Mouse (Mus musculus) ovary, adult 18-20 months (tissue): ENCODE data around the gene Rps18.
"Not testable (repeated sequence)": the region's sequence is repeated elsewhere in the genome, so short reads cannot be mapped to it uniquely, and the experiment has no call there.

Experiments
- DNase-seq: peaks from one replicate; pipeline ENCODE4 v3.0.0; 2022; ENCODE audit warnings: low spot score, mixed read lengths

The Rps18 gene

GRCm38 (mm10) chr17:33968489-33968888 is 12.7 kb upstream of the Rps18 start:
- no peak for DNase-seq

- no peak for DNase-seq
These were observed 10.2 kb upstream of the Rps18 start for GRCm38 (mm10) chr17:33965846-33966550.

GRCm38 (mm10) chr17:33965082-33965845 is 9.5 kb upstream of the Rps18 start:
- no peak for DNase-seq

- DNase-seq: no peak
These were observed 7.1 kb upstream of the Rps18 start for GRCm38 (mm10) chr17:33962876-33963275.

GRCm38 (mm10) chr17:33959948-33960347 is 4.1 kb upstream of the Rps18 start:
- no peak for DNase-seq

GRCm38 (mm10) chr17:33959135-33959534 is 3.3 kb upstream of the Rps18 start:
- no peak for DNase-seq

GRCm38 (mm10) chr17:33958451-33958850 is 2.6 kb upstream of the Rps18 start:
- DNase-seq: no peak

- no peak for DNase-seq
These were observed 1.7 kb upstream of the Rps18 start for GRCm38 (mm10) chr17:33957493-33957892.

GRCm38 (mm10) chr17:33956336-33956735 is 535 bp upstream of the Rps18 start:
- no peak for DNase-seq

- DNase-seq: no peak
These were observed 901 bp downstream of the Rps18 start for GRCm38 (mm10) chr17:33954646-33955554.

GRCm38 (mm10) chr17:33953961-33954565 is 1.7 kb downstream of the Rps18 start:
- no peak for DNase-seq

GRCm38 (mm10) chr17:33953310-33953709 is 2.5 kb downstream of the Rps18 start:
- DNase-seq: no peak

GRCm38 (mm10) chr17:33952879-33953278 is 2.9 kb downstream of the Rps18 start:
- DNase-seq: no peak

GRCm38 (mm10) chr17:33952015-33952414 is 3.8 kb downstream of the Rps18 start:
- not testable (repeated sequence) for DNase-seq

GRCm38 (mm10) chr17:33951021-33951946 is 4.5 kb downstream of the Rps18 start, which contains the start of gene B3galt4:
Gene B3galt4 (minus strand): TSS chr17:33951488.
- DNase-seq: peak; percentile 79

- no peak for DNase-seq
These were observed 5.6 kb downstream of the Rps18 start for GRCm38 (mm10) chr17:33950131-33950625.

- peak; percentile 62 for DNase-seq
These were observed 6.8 kb downstream of the Rps18 start for GRCm38 (mm10) chr17:33948905-33949537.

- no peak for DNase-seq
These were observed 7.5 kb downstream of the Rps18 start for GRCm38 (mm10) chr17:33948090-33948904.

GRCm38 (mm10) chr17:33947430-33948089 is 8.2 kb downstream of the Rps18 start:
- no peak for DNase-seq
